Mouse (Mus musculus) heart, adult 2 months (tissue): ENCODE measurements at regions not wholly inside any gene's neighbourhood (a gene's known extent, or its start where the extent isn't known, plus 50 kb on each side); places are given as distances from the start of the nearest gene placed in this dataset.

Experiments used
- CTCF ChIP-seq: fragments of 200-600 bp; IDR thresholded peaks from 2 replicates; pipeline ENCODE4 v1.8.1; 2022; ENCODE audit warnings: antibody characterized with exemption, mild to moderate bottlenecking, moderate library complexity
- POLR2A ChIP-seq: fragments of 200-500 bp; IDR thresholded peaks from 2 replicates; pipeline ENCODE4 v1.6.1; 2011; ENCODE audit warnings: mild to moderate bottlenecking, low read depth, low read length, control low read depth; ENCODE audit not compliant: insufficient read depth

DNA sequence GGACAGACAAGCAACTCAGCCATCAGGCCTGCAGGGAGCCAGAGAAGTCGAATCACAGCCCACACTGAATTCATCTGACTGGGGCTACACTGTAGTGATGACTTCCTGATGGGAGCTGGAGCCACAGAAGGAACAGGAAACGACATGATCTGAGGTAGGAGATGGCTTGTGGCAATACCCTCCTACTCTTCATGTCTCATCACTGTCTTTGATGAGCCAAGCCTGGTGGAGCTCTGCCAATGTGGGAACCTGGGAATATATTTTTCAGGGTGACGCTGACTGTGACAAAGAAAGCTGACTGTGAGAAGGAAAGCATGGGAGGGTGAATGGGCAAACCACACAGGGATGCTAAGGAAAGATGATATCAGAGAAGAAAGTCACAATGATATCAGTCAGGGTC is 67.6 kb upstream of the Alk start:
- TF ChIP-seq POLR2A: no peak
- TF ChIP-seq CTCF: no peak
